Mouse (Mus musculus) E14TG2a.4 (cell line): ENCODE measurements around the gene Krt36.

Experiments
- CTCF ChIP-seq: conservative IDR thresholded peaks from 2 replicates; pipeline ENCODE4 v1.5.1; 2014; ENCODE audit warnings: low read length
- POU5F1 ChIP-seq: IDR thresholded peaks from 2 replicates; pipeline ENCODE4 v1.6.1; 2014; ENCODE audit warnings: low read length, borderline replicate concordance

DNA sequence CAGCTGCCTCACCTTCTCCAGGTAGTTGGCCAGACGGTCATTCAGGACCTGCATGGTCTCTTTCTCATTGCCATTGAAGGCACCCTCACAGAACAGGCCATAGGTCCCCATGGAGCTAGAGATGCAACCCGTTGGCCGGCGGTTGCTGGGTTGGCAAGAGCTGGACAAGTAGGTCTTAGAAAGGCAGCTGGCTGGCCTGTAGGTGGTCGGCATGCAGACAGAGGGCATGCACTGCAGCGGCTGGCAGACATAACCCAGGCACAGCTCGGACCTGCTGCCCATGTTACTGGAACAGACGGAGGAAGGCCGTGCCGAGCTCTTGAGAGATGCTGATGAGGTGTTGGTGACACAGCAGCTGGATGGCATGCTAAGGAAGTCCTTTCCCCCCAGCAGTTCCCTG is 17.6 kb downstream of the Krt36 start, which contains the start of gene Krt32:
- TF ChIP-seq CTCF (no peak), POU5F1 (no peak)
